Mouse (Mus musculus) embryo, embryonic 9.5 days (tissue): Measurements from ENCODE around the gene Gm16405.
"Not testable (repeated sequence)": the region's sequence is repeated elsewhere in the genome, so short reads cannot be mapped to it uniquely, and the experiment has no call there.

Experiments
- DNase-seq: peaks from one replicate; pipeline ENCODE4 v3.0.0-alpha.2; 2017; ENCODE audit errors: extremely low spot score

The Gm16405 gene

GRCm38 (mm10) chrX:54530908-54531307, at the start of gene Gm16405:
Gene Gm16405 (plus strand): TSS chrX:54531208.
- not testable (repeated sequence) for DNase-seq
